Mouse (Mus musculus) erythroid progenitor cell, adult 5-6 weeks (primary cell): ENCODE measurements around the gene Ehmt2. TPM values are rescaled to one million over a fixed set of nuclear protein-coding genes. Genes with fewer than 3 reads are reported as not detected.
"Not testable (repeated sequence)": the region's sequence is repeated elsewhere in the genome, so short reads cannot be mapped to it uniquely, and the experiment has no call there.

ENCODE experiments used
- ATAC-seq: replicated peaks from 2 replicates; pipeline ENCODE4 v1.8.0; 2016; ENCODE audit warnings: moderate number of reproducible peaks, mild to moderate bottlenecking, moderate TSS enrichment, inconsistent platforms; ENCODE audit not compliant: poor library complexity, low FRiP score, severe bottlenecking
- total RNA-seq, 2 experiments: library from RNA; stranded (forward) in 1 of 2; stranded (reverse) in 1 of 2; fragments of 150-400 nt in 1 of 2; fragments of 186-747, 209-891 nt in 1 of 2; gene quantifications; 2 replicates each; pipeline versions ENCODE4 v1.2.3 to v1.2.4; 2015 to 2017; ENCODE audit warnings: low replicate concordance in 2 of 2

The Ehmt2 gene
- total RNA-seq, 2 experiments from 2014 or later: 7.0 to 28.5 TPM

- no peak for ATAC-seq
These were observed 51.3 kb downstream of the Ehmt2 start for GRCm38 (mm10) chr17:34949553-34949969.

- no peak for ATAC-seq
These were observed 52.5 kb downstream of the Ehmt2 start for GRCm38 (mm10) chr17:34950514-34951455.

DNA sequence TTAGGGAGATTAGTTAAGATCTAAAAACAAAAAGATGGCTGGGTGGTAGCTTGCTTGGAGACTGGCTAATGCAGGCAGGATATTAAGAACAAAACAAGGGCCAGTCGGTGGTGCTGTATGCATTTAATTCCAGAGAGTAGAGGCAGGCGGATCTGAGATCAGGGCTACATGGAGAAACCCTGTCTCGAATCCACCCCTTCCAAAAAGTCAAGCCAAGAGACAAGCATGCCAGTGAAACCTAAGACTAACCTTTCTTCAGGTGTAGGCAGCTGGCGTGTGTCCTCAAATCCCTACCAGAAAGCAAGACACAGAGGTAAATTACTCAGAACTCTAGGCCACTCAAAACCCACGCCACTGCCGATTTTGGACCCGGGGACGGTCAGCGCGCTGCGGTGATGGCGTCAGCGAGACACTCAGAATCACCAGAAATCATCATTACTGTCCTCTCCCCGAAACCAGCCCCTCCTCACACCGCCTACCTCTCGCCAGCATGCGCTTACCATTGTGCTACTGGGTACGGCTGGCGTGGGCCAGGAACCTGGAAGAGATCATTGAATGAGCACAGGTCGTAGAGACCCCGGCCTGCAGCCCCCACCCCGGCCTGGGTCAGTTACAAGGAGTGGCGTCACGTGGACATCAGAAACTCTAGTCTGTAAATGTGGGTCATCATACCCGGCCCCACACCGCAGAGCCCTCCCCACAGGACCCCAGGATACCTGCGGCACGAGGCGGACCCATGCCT, 53.5 kb downstream of the Ehmt2 start:
- peak; percentile 27 for ATAC-seq

- ATAC-seq: peak; percentile 92
These were observed 54.2 kb downstream of the Ehmt2 start for GRCm38 (mm10) chr17:34952378-34953040.

GRCm38 (mm10) chr17:34953258-34953657, 55.0 kb downstream of the Ehmt2 start:
- no peak for ATAC-seq

DNA sequence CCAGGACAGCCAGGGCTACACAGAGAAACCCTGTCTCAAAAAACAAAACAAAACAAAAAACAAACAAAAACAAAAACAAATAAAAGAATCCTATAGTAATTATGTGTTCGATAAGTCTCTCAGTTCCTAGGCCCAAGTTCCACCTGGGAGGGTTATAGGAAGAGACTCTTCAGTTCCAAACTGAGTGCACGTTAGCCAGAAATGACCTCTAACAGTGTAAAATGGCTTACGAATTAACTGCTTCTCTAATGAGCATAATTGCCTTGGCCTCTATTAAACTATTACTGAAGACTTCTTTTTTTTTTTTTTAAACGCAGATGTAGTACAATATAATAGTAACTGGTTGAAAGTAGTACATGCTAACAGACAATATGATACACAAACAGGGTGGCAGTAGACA, 55.6 kb downstream of the Ehmt2 start:
- ATAC-seq: no peak

GRCm38 (mm10) chr17:34954831-34955230, 56.6 kb downstream of the Ehmt2 start:
- no peak for ATAC-seq

GRCm38 (mm10) chr17:34955884-34956283, 57.6 kb downstream of the Ehmt2 start:
- no peak for ATAC-seq

DNA sequence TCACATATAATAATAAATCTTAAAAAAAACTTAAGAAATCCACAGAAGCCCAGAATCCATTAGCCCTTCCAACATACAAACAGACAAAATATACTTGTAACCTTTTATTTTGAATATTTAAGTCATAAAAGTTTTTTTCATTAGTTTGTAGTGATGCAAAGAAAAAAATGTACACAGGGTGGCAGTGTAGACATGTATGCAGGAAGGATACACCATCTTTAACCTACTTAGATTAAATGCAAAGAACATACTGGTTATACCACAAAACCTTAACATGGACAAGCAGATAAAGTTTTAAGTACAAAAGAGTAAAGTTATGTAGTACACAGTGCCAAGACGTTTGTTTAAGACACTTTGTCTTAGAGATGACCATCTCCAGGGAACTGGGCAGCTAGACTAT, 58.1 kb downstream of the Ehmt2 start:
- ATAC-seq: no peak

- ATAC-seq: not testable (repeated sequence)
These were observed 59.0 kb downstream of the Ehmt2 start for GRCm38 (mm10) chr17:34957291-34957690.

DNA sequence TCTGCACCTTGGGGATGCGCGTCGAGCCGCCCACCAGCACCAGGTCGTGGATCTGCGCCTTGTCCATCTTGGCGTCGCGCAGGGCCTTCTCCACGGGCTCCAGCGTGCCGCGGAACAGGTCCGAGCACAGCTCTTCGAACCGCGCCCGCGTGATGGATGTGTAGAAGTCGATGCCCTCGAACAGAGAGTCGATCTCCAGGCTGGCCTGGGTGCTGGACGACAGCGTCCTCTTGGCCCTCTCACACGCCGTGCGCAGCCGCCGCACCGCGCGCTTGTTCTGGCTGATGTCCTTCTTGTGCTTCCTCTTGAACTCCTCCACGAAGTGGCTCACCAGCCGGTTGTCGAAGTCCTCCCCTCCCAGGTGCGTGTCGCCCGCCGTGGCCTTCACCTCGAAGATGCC, 59.7 kb downstream of the Ehmt2 start:
- not testable (repeated sequence) for ATAC-seq

DNA sequence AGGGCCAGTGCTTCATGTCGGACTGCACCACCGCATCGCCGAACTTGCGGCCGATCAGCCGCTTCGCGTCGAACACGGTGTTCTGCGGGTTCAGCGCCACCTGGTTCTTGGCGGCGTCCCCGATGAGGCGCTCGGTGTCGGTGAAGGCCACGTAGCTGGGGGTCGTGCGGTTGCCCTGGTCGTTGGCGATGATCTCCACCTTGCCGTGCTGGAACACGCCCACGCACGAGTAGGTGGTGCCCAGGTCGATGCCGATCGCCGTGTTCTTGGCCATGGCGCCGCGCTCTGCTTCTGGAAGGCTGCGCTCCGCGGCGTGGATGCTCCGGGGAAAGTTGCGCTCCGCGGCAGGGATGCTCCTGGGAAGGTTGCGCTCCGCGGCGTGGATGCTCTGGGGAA, 60.5 kb downstream of the Ehmt2 start:
- peak; percentile 35 for ATAC-seq

GRCm38 (mm10) chr17:34959130-34959778, 61.0 kb downstream of the Ehmt2 start, which contains the start of gene Hspa1b:
Gene Hspa1b (minus strand): TSS chr17:34959238.
- ATAC-seq: peak; percentile 97

DNA sequence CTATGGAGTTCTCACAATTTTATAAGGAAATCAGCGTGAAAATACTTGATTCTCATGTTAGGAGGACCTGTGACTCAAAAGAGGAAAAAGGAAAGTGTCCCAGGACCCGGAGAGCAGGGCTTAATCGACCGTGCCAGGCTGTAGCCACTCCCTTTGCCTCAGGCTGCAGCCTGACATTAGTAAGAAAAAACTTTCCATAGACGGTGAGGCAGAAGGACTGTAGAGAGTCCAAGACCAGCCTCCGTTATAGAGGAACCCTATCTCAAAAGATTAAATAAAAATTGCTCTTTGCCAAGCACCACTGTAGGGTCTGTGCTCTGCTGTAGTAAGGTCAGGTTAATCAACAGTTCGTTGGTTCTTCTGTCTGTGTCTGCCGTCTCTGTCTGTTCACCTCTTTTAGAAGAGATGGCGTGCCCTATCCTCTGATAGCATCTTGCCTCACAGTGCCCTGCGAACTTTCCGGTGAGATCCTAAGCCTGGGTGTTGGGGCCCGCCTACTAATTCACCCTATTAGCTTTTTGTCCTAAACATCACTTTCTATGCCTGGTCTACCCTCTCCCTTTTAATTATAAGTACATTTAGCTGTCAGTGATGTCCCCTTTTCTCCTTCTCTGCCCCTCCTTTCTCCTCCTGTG, 61.7 kb downstream of the Ehmt2 start:
- ATAC-seq: 0 out of 2 replicates have a peak, but pooled peaks have one; percentile 27

DNA sequence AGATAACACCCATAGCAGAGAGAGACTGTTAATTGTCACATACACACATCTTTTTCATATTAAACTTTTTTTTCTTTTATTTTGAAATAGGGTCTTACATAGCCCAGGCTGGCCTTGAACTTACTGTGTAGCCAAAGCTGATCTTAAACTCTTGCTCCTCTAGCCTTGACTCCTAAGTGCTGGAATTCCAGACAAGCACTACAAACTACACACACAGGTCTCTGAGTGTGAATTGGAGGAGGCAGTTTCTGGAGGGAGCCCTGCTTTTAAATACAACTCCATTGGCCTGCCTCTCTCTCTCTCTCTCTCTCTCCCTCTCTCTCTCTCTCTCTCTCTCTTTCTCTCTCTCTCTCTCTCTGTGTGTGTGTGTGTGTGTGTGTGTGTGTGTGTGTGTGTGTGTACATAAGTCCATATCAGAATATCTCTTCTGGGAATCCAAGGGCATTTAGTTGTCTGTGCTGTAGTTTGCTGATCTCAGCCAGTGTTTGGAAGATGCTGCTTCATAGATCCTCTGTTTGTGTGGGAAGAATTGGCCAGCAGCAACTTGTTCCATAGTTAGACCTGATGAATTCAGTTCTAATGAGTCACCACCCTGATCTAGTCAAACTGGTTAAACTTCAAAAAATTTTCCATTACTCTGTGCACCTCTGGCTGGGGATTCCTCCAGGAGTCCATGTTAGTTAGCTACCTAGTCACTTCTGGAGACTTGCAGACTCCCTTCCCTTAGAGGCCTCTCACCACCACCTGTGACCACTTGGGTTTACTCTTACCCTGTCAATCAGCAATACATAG, 62.6 kb downstream of the Ehmt2 start:
- ATAC-seq: no peak

GRCm38 (mm10) chr17:34962125-34962524, 63.9 kb downstream of the Ehmt2 start:
- no peak for ATAC-seq

DNA sequence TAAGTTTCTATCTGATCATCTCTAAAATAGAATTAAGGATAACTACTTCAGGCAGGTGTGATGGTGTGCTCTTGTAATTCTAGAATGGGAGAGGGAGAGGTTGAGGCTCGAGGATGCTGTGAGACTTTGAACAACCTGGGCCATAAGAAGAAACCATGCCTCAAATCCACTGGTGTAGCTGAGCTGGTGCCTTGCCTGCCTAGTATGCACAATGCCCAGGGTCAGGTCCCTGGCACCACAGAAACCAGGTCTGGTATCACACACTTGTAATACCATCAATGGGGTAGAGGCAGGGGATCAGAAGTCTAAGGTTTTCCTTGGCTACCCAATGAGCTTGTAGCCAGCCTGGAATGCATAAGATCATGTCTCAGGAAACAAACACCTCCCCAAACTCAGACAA, 64.6 kb downstream of the Ehmt2 start:
- ATAC-seq: no peak
